Mouse (Mus musculus) hindbrain, embryonic 10.5 days (tissue): Measurements from ENCODE around the gene Gkn3. TPM values are rescaled to one million over a fixed set of nuclear protein-coding genes. Genes with fewer than 3 reads are reported as not detected.

Experiments
- DNase-seq: peaks from one replicate; pipeline ENCODE4 v3.0.0-alpha.2; 2017; ENCODE audit warnings: low spot score
- H3K27ac ChIP-seq: fragments of 300-500 bp; sonication (generic); 2 replicates; pipeline ENCODE4 v1.5.1; 2016; ENCODE audit warnings: mild to moderate bottlenecking, moderate library complexity
- H3K27me3 ChIP-seq: fragments of 300-500 bp; sonication (generic); 2 replicates; pipeline ENCODE4 v1.6.1; 2016; ENCODE audit warnings: mild to moderate bottlenecking; ENCODE audit not compliant: poor library complexity, insufficient read depth, severe bottlenecking
- H3K36me3 ChIP-seq: fragments of 300-500 bp; sonication (generic); 2 replicates; pipeline ENCODE4 v1.6.1; 2016; ENCODE audit warnings: mild to moderate bottlenecking, moderate library complexity
- H3K4me1 ChIP-seq: fragments of 300-500 bp; sonication (generic); replicated peaks from 2 replicates; pipeline ENCODE4 v1.6.1; 2016; ENCODE audit warnings: mild to moderate bottlenecking
- H3K4me3 ChIP-seq: fragments of 300-500 bp; sonication (generic); 2 replicates; pipeline ENCODE4 v1.5.1; 2016; ENCODE audit warnings: mild to moderate bottlenecking, moderate library complexity
- H3K9me3 ChIP-seq: fragments of 300-500 bp; sonication (generic); 2 replicates; pipeline ENCODE4 v1.6.1; 2016; ENCODE audit warnings: mild to moderate bottlenecking, moderate library complexity
- WGBS: fragments of 180-500 bp; shearing (Covaris S2); methylation state at CpG from one replicate; pipeline ENCODE4 v1.1.7; 2016; 5-methylcytosine and 5-hydroxymethylcytosine counted together
- polyA plus RNA-seq: library from polyadenylated mRNA; unstranded; fragments of >200 nt; fragmentation: Nextera tagmentation; extraction: Ambion mirVana; gene quantifications from 2 replicates; pipeline ENCODE4 v1.2.1, GENCODE M21; 2016

The Gkn3 gene
- not detected in 2 replicates for polyA plus RNA-seq

DNA sequence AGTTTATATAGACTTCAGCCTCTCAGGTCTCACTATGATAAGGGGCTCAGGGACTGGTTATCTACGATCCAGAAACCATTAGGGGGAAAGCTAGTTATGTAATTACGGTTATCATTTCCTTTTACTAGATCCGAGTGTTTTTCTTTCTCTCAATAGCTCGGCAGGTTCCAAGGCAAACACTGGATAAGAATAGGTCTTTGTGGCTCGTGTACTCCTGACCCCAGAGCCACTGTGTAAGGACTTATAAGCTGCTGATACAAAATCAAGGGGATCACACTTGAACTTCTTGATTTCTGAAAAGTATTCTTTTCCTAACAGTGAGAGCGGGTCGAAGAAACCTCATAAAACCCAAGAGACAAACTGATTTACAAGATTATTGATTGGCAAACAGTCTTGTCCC lies at the start of gene Gkn3:
Gene Gkn3, minus strand, starts transcription at position 59 of the 400 bp plus-strand sequence.
- H3K36me3 ChIP-seq: no peaks in the 10 kb centered on the region
- peaks cover 21% of the 10 kb centered on the region for H3K4me1 ChIP-seq
- no peak for DNase-seq
- H3K9me3 ChIP-seq: no peaks in the 10 kb centered on the region
- WGBS: 68% methylated on average over 7 of the region's 7 CpGs
- H3K27ac ChIP-seq: peak within 1 kb of the TSS; percentile 40; the same call in 1 of the 2 replicates
- peaks cover 25% of the 10 kb centered on the region for H3K27me3 ChIP-seq
- no peak within 1 kb of the TSS for H3K4me3 ChIP-seq

DNA sequence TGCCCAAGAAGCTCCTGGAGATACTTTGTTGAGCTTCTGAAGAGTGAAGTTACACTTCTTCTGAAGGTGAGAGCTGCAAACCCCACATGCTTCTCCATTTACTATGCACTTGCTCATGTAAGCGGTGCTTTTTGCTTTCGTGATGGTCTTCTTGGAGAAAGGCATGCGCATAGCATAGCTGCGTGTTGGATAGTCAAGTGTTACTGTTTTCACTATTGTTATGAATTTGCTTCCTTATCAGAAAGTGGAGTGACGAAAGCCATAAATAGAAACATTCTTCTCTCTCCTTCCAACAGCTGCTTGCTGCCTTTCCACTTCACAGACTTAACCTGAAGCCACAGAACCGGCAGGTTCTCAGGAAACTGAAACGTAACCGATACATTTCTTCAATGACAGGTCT lies 48.0 kb upstream of the Gkn3 start:
- H3K27ac ChIP-seq: no peak overlapping the region
- WGBS: 93% methylated on average over 8 of the region's 8 CpGs
- no peaks in the 10 kb centered on the region for H3K9me3 ChIP-seq
- H3K27me3 ChIP-seq: no peaks in the 10 kb centered on the region
- no peak overlapping the region for H3K4me3 ChIP-seq
- H3K36me3 ChIP-seq: no peaks in the 10 kb centered on the region
- 0 out of 2 replicates have a peak, but pooled peaks cover 4% of the 10 kb centered on the region for H3K4me1 ChIP-seq
- no peak for DNase-seq

- no peak for DNase-seq
- no peaks in the 10 kb centered on the region for H3K36me3 ChIP-seq
- H3K27me3 ChIP-seq: no peaks in the 10 kb centered on the region
- no peaks in the 10 kb centered on the region for H3K9me3 ChIP-seq
- H3K27ac ChIP-seq: no peak overlapping the region
- H3K4me3 ChIP-seq: no peak overlapping the region
- WGBS: 88% methylated on average over 3 of the region's 3 CpGs
- 0 out of 2 replicates have a peak, but pooled peaks cover 4% of the 10 kb centered on the region for H3K4me1 ChIP-seq
These were observed 47.1 kb upstream of the Gkn3 start for GRCm38 (mm10) chr6:87435791-87436190.

DNA sequence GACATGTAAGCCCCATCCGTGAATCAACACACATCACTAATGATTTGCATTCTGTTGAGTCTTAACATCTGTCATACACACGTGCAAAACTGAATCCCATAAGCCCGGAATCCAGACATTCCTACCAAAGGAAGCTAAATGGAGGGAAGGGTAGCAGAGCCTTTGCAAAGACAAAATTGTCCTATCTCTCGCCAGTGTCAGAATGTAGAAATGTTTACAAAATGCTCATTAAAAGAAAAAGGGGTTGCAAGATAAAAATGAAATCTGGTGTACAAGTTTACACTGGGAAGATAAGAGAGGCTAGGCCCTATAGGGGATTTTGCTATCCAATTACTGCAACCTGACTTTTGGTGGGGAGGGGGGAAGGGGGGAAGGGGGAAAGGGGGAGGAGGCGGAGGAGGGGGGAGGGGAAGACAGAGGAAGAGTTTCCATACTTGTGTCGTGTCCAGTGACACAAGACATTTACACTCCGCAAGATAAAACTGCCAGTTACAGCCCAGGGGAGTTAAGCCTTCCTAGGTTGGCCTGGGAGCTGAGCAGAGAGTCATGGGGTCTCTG lies 39.8 kb upstream of the Gkn3 start, which contains the start of gene Bmp10:
Gene Bmp10, plus strand, starts transcription at position 508 of the 558 bp plus-strand sequence.
- no peak within 1 kb of the TSS for H3K27ac ChIP-seq
- no peak within 1 kb of the TSS for H3K4me3 ChIP-seq
- 0 out of 2 replicates have a peak, but pooled peaks cover 9% of the 10 kb centered on the region for H3K27me3 ChIP-seq
- H3K4me1 ChIP-seq: peaks cover 3% of the 10 kb centered on the region; the same call in 1 of the 2 replicates
- no peaks in the 10 kb centered on the region for H3K9me3 ChIP-seq
- no peak for DNase-seq
- no peaks in the 10 kb centered on the region for H3K36me3 ChIP-seq
- 78% methylated on average over 7 of the region's 7 CpGs for WGBS

- DNase-seq: no peak
- Histone ChIP-seq H3K9me3 (no peaks in the 10 kb centered on the region), H3K4me1 (peaks cover 3% of the 10 kb centered on the region; the same call in 1 of the 2 replicates), H3K36me3 (no peaks in the 10 kb centered on the region), H3K4me3 (no peak overlapping the region), H3K27me3 (0 out of 2 replicates have a peak, but pooled peaks cover 9% of the 10 kb centered on the region), H3K27ac (no peak overlapping the region)
- WGBS: 54% methylated on average over 8 of the region's 8 CpGs
These were observed 38.9 kb upstream of the Gkn3 start for GRCm38 (mm10) chr6:87427616-87428015.

GRCm38 (mm10) chr6:87426954-87427353 lies 38.2 kb upstream of the Gkn3 start:
- 84% methylated on average over 5 of the region's 5 CpGs for WGBS
- H3K36me3 ChIP-seq: no peaks in the 10 kb centered on the region
- 0 out of 2 replicates have a peak, but pooled peaks cover 9% of the 10 kb centered on the region for H3K27me3 ChIP-seq
- peaks cover 3% of the 10 kb centered on the region; the same call in 1 of the 2 replicates for H3K4me1 ChIP-seq
- no peak overlapping the region for H3K27ac ChIP-seq
- no peak overlapping the region for H3K4me3 ChIP-seq
- DNase-seq: no peak
- no peaks in the 10 kb centered on the region for H3K9me3 ChIP-seq

DNA sequence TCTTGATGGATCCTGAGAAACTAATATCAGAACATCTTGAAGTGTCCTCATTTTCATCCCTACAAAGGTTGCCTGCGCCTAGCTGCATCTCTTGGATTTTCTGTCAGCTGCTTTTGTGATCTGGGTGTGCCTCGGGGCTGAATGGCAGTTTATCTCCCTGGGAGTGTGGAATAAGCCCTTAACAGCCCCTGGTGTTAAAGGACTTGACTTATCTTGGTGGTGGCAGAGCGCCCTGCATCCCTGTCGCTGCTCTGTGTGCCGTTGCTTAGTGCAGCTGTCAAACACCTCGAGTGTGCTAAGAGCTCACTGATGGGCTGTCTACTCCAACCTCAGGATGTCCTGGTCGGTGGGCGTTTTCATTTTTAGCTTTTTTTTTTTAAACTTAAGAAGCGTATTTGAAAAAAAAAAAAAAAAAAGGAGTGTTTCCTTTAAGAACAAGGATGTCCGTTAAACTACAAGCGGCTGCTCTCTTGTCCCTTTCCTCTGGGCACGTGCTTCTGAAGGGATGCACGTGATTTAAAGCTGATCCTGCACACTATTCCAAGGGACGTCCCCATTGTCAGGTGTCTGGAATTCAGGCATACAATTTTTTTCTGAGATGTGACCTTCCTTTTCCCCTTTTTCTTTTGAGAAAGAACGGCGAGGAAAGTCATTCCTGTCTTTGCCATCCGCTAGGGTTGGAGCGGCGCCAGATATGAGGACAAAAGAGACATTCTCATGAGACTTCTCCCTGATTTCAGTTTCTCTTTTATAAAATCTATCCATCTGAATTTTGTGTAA lies 35.5 kb upstream of the Gkn3 start:
- Histone ChIP-seq H3K9me3 (no peaks in the 10 kb centered on the region), H3K27ac (no peak overlapping the region), H3K4me3 (no peak overlapping the region), H3K36me3 (no peaks in the 10 kb centered on the region), H3K27me3 (0 out of 2 replicates have a peak, but pooled peaks cover 7% of the 10 kb centered on the region), H3K4me1 (peaks cover 3% of the 10 kb centered on the region; the same call in 1 of the 2 replicates)
- DNase-seq: no peak
- WGBS: 84% methylated on average over 19 of the region's 19 CpGs

DNA sequence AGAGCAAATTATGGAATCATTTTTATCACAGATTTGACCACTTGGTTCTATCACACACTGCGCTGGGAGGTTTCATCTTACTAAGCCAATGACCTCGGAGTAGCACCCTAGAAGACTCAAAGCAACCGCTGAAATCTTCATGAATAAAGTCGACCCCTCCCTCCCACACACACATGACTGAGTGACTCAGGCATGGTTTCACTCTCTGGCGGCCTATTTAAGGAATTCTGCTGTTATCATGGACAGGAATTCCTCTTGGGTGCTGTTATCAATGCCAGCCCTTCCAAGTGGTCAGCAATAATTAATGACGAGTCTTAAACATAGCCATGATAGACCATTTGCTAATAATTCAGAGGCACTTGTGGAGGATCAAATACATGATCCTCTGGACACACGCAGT lies 33.6 kb upstream of the Gkn3 start:
- no peak overlapping the region for H3K27ac ChIP-seq
- WGBS: 85% methylated on average over 7 of the region's 7 CpGs
- 0 out of 2 replicates have a peak, but pooled peaks cover 7% of the 10 kb centered on the region for H3K27me3 ChIP-seq
- no peaks in the 10 kb centered on the region for H3K4me1 ChIP-seq
- H3K4me3 ChIP-seq: no peak overlapping the region
- no peak for DNase-seq
- H3K9me3 ChIP-seq: no peaks in the 10 kb centered on the region
- H3K36me3 ChIP-seq: no peaks in the 10 kb centered on the region

DNA sequence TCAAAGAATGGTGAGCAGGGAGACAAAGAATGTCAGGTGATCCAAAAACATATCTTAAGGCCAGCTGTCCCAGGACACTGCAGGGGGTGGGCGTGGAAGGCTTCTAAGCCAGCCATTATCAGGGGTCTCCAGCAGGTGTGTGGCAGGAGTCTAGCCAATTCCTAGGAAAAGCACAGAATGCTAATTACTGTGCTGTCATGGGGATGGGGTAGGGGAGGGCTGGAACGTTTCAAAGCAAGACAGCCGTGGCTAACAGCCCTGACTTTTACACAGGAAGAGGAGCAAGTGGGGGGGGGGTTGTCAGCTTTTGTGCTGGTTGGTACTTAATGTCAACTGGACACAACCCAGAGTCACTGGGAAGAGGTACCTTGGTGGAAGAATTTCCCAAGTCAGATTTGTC lies 23.3 kb upstream of the Gkn3 start:
- Histone ChIP-seq H3K27ac (no peak overlapping the region), H3K36me3 (no peaks in the 10 kb centered on the region), H3K9me3 (no peaks in the 10 kb centered on the region), H3K4me3 (no peak overlapping the region), H3K27me3 (no peaks in the 10 kb centered on the region), H3K4me1 (peaks cover 10% of the 10 kb centered on the region)
- WGBS: 40% methylated on average over 3 of the region's 3 CpGs
- no peak for DNase-seq

DNA sequence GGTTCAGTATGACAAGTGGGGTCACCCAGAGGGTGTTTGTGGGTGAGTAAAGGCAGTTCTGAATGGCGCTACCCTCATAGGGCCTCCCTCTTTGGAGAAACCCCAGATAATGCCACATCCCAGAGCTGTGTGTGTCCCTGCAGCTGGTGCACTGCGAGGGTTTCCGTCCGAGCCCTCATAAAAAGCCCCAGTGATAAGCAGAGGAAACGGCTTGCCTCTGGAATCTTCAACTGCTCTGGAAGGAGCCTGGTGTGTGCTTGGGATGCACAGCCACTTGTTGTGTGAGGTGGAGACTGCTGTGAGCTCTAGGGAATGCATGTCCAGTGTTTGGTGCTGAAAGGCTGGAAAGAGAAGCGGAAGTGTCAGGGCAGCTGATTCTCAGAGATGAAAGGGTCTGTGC lies 12.7 kb upstream of the Gkn3 start:
- DNase-seq: no peak
- no peaks in the 10 kb centered on the region for H3K27me3 ChIP-seq
- H3K4me3 ChIP-seq: no peak overlapping the region
- WGBS: 80% methylated on average over 6 of the region's 6 CpGs
- no peak overlapping the region for H3K27ac ChIP-seq
- peaks cover 6% of the 10 kb centered on the region for H3K4me1 ChIP-seq
- no peaks in the 10 kb centered on the region for H3K36me3 ChIP-seq
- H3K9me3 ChIP-seq: no peaks in the 10 kb centered on the region

- H3K4me3 ChIP-seq: no peak overlapping the region
- peaks cover 6% of the 10 kb centered on the region for H3K4me1 ChIP-seq
- H3K36me3 ChIP-seq: no peaks in the 10 kb centered on the region
- WGBS: 60% methylated on average over 4 of the region's 4 CpGs
- no peaks in the 10 kb centered on the region for H3K27me3 ChIP-seq
- H3K9me3 ChIP-seq: no peaks in the 10 kb centered on the region
- no peak for DNase-seq
- no peak overlapping the region for H3K27ac ChIP-seq
These were observed 11.3 kb upstream of the Gkn3 start for GRCm38 (mm10) chr6:87399886-87400566.

DNA sequence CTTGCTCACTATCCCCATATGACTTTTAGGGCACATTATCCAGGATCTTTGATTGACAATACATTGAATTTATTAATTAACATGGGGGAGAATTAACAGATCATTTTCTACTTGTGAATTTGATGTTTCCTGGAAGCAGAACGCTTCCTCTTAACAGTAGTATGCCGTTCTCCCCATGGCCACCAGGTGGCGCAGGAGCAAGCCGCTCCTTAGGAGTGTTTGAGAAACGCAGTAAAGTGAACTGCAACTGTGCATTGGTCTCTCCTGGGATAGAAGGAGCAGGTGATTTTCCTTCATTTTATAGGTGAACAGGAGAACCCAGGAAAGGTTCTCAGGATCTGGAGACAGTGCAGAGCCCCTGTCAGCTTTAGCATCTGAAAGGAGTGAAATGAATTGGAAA lies 10.4 kb upstream of the Gkn3 start:
- H3K36me3 ChIP-seq: no peaks in the 10 kb centered on the region
- no peak overlapping the region for H3K27ac ChIP-seq
- H3K27me3 ChIP-seq: no peaks in the 10 kb centered on the region
- H3K4me1 ChIP-seq: peaks cover 6% of the 10 kb centered on the region
- H3K9me3 ChIP-seq: no peaks in the 10 kb centered on the region
- peak; percentile 76 for DNase-seq
- WGBS: 3% methylated on average over 5 of the region's 5 CpGs
- no peak overlapping the region for H3K4me3 ChIP-seq

GRCm38 (mm10) chr6:87394783-87395182 lies 6.0 kb upstream of the Gkn3 start:
- Histone ChIP-seq H3K4me3 (no peak overlapping the region), H3K27ac (no peak overlapping the region), H3K36me3 (no peaks in the 10 kb centered on the region), H3K27me3 (no peaks in the 10 kb centered on the region), H3K9me3 (no peaks in the 10 kb centered on the region), H3K4me1 (peaks cover 12% of the 10 kb centered on the region)
- no peak for DNase-seq
- WGBS: 85% methylated on average over 9 of the region's 9 CpGs
